Mouse (Mus musculus) lung, postnatal 0 days (tissue): ENCODE measurements around the gene Kctd12b.

Source experiments
- CTCF ChIP-seq: IDR thresholded peaks from 2 replicates; pipeline ENCODE4 v1.5.1; 2016; ENCODE audit warnings: antibody characterized with exemption, mild to moderate bottlenecking
- EP300 ChIP-seq: IDR thresholded peaks from 2 replicates; pipeline ENCODE4 v1.6.1; 2016; ENCODE audit warnings: antibody characterized with exemption, mild to moderate bottlenecking, control low read depth

- peak; percentile 65 for TF ChIP-seq CTCF
- TF ChIP-seq EP300 = no peak
Measured at GRCm38 (mm10) chrX:153636247-153636646, 59.9 kb downstream of the Kctd12b start.
